Mouse (Mus musculus) layer of hippocampus, adult 6 months (tissue): ENCODE data around the gene Skp1a. TPM values are rescaled to one million over a fixed set of nuclear protein-coding genes. Genes with fewer than 3 reads are reported as not detected.

Experiments used
- long read RNA-seq, 2 experiments: library from polyadenylated mRNA; unstranded; transcript quantifications; one replicate each; pipeline ENCODE4 v2.0.0; 2019 to 2020
- polyA plus RNA-seq: library from polyadenylated mRNA; unstranded; fragments of <200 nt; fragmentation: Nextera tagmentation; gene quantifications from 2 replicates; pipeline ENCODE4 v1.2.3, GENCODE M21; 2021

Skp1a gene
- polyA plus RNA-seq = 817 and 910 TPM in 2 replicates
- long read RNA-seq, experiment 1, transcript Skp1a-201 (6 exons, 1,440 nt) = major isoform, 911 of 995 reads
- long read RNA-seq, experiment 1, partial matches to known transcripts = 63 of 995 reads
- long read RNA-seq, experiment 1, other reads (novel, unspliced or antisense) = 16 of 995 reads
- long read RNA-seq, experiment 2, transcript Skp1a-201 (6 exons, 1,440 nt) = major isoform, 1,459 of 1,509 reads
- long read RNA-seq, experiment 2, transcript Skp1a-203 (6 exons, 1,754 nt) = minor isoform, 21 of 1,509 reads
- long read RNA-seq, experiment 2, partial matches to known transcripts = 6 of 1,509 reads
- long read RNA-seq, experiment 2, other reads (novel, unspliced or antisense) = 23 of 1,509 reads

GRCm38 (mm10) chr11:52231606-52232541, at the start of gene Skp1a:
TSS of gene Skp1a (plus strand) at chr11:52231995.

GRCm38 (mm10) chr11:52213887-52214286, 17.9 kb upstream of the Skp1a start, which contains the start of gene Olfr1371:
TSS of gene Olfr1371 (minus strand) at chr11:52213987.

GRCm38 (mm10) chr11:52282774-52283595, 51.2 kb downstream of the Skp1a start, which contains the start of gene Tcf7:
TSS of gene Tcf7 (minus strand) at chr11:52283014.

Other genes starting within 250 kb of the Skp1a start
- 103 and 104 TPM in 2 replicates for gene Ube2b, start 231.2 kb upstream of the Skp1a start, polyA plus RNA-seq
- 10.1 and 13.2 TPM in 2 replicates for gene Cdkl3, start 227.8 kb upstream of the Skp1a start, polyA plus RNA-seq
- 15.3 and 16.1 TPM in 2 replicates for gene Ppp2ca, start 133.3 kb upstream of the Skp1a start, polyA plus RNA-seq
- gene Olfr1373, start 86.5 kb upstream of the Skp1a start, polyA plus RNA-seq = not detected in 2 replicates
- gene Olfr1371, start 18.0 kb upstream of the Skp1a start, polyA plus RNA-seq = not detected in 2 replicates
- gene Tcf7, start 51.0 kb downstream of the Skp1a start, polyA plus RNA-seq = 0.20 and 0.43 TPM in 2 replicates
- 559 and 638 TPM in 2 replicates for gene Vdac1, start 128.9 kb downstream of the Skp1a start, polyA plus RNA-seq
- gene 9530068E07Rik, start 164.4 kb downstream of the Skp1a start, polyA plus RNA-seq = 87.8 and 92.7 TPM in 2 replicates